Mouse (Mus musculus): ENCODE measurements at regions not wholly inside any gene's neighbourhood (a gene's known extent, or its start where the extent isn't known, plus 50 kb on each side); places are given as distances from the start of the nearest gene placed in this dataset.

- TF ChIP-seq POLR2A (IDR thresholded peaks at IDR 0.05; ENCODE audit: low read depth, low read length) = no peak
- no peak for TF ChIP-seq CTCF (IDR thresholded peaks at IDR 0.05; ENCODE audit: extremely low read depth, insufficient read depth, insufficient read length, insufficient replicate concordance)
These were observed 130.6 kb upstream of the Cited2 start for GRCm38 (mm10) chr10:17592387-17592786.

Data from spleen, adult 2 months (tissue).